Mouse (Mus musculus) liver, adult 2 months (tissue): ENCODE data around the gene Mkrn1.

Experiments
- CTCF ChIP-seq: fragments of 200-500 bp; IDR thresholded peaks from 2 replicates; pipeline ENCODE4 v1.5.1; 2011; ENCODE audit warnings: low read depth, low read length, control low read depth
- POLR2A ChIP-seq: fragments of 200-500 bp; IDR thresholded peaks from 2 replicates; pipeline ENCODE4 v1.6.1; 2011; ENCODE audit warnings: low read length, control low read depth; ENCODE audit not compliant: insufficient read depth; ENCODE audit errors: extremely low read depth

DNA sequence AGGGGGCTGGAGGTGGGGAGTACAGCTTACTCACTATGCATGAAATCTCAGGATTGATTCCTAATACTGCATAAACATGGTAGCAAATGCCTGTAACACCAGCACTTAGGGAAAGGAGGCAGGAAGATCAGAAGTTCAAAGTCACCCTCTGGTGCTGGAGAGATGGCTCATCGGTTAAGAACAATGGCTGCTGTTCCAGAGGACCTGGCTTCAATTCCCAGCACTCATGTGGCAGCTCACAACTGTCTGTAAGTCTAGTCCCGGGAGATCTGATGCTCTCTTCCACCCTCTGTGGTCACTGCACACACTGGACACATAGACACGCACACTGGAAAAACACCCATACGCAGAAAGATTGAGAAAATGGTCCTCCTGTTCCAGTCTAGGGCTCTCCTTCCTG is 12.9 kb upstream of the Mkrn1 start:
- TF ChIP-seq CTCF (no peak), POLR2A (no peak)
